Mouse (Mus musculus): ENCODE results near the gene Pik3r2.

DNA sequence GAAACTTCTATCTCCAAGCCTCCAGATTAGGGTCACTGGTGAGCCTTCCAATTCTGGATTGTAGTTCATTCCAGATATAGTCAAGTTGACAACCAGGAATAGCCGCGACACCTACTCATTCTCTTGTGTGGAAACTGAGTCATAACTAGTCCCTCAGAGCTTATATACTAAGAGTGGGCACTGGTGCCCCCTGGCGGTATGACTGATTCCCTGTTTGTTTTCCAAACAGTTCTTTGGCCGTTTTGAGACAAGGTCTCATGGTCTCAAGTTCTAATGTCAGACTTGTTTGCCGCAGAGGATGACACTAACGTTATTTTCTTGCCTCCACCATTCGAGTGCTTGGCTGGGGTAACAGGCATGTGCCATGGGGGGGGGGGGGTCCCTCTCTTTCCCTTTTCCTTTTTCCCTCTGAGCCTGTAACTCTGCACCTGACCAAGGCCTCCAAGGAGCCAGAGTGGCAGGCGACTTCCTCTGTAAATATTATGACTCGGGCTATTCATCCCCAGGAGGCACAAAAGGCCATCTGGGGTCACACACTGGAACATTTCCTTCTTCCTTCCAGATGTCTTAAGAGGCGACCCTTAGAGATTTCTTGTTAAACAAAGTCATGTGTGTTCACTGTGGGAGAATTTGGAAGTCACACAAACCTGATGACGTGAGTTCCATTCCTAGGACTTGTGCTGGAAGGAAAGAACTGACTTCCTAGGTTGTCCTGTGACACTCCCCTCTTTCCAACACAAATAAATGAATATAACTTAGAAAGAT is 24.3 kb downstream of the Pik3r2 start:
- TF ChIP-seq MYOD1 (IDR thresholded peaks at IDR 0.05; ENCODE audit: control insufficient read depth, insufficient read length, low read depth): no peak
- TF ChIP-seq FOSL1 (IDR thresholded peaks at IDR 0.05; ENCODE audit: insufficient read depth, low read length, poor library complexity, severe bottlenecking): no peak
- no peak for TF ChIP-seq CTCF (IDR thresholded peaks at IDR 0.05; ENCODE audit: control insufficient read depth, insufficient read depth, insufficient read length)
- TF ChIP-seq MYOG (IDR thresholded peaks at IDR 0.05; ENCODE audit: control insufficient read depth, extremely low read depth, insufficient read length): no peak
- no peak for TF ChIP-seq USF1 (IDR thresholded peaks at IDR 0.05; ENCODE audit: low read depth)
- no peak for TF ChIP-seq MAX (IDR thresholded peaks at IDR 0.05)
